Mouse (Mus musculus): ENCODE data around the gene Poc1a. TPM values are rescaled to one million over a fixed set of nuclear protein-coding genes. Genes with fewer than 3 reads are reported as not detected.

Gene Poc1a
- polyA plus RNA-seq, 1 experiment from 2014 or later: 27.8 TPM

DNA sequence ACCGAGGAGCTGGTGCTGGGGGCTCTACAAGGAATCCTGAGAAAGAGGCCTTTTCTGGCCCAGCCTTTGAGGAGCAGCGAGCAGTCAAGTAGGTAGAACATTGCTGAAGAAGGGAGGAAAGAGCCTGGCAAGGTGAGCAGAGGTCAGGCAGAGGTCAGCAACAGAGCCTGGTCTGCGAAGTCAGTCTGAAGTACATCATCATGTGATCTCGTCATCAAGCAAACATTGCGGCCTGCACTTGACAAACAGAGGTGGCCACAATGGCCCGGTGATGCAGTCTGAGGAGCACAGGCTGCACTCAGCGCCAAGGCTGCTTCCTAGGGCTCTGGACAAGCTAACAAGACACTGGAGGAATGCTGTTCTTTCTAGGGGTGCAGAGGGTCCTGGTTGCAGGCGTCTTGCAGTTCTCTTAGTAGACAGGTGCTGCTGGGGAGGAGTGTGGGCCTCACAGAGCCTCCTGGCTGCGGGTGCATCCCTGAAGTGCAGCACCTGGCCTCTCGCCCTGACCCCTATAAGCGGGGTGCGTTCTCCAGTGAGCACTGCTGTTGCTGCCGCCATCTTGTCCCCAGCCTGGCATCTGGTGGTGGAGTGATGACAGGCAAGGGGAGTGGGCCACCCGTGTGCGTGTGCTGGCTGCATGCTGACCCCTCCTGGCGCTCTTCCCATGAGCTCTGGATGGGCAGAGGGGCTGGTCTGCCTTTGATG, 21.7 kb downstream of the Poc1a start:
- ATAC-seq (ENCODE audit: insufficient number of reproducible peaks, low FRiP score): no peak
- Histone ChIP-seq H3K9ac (no peak overlapping the region), H3K4me3 (no peak overlapping the region), H3K27me3 (replicated peaks) (no peaks in the 10 kb centered on the region), H3K4me1 (replicated peaks) (peaks cover 39% of the 10 kb centered on the region), H3K36me3 (peaks cover 20% of the 10 kb centered on the region; the same call in 1 of the 2 replicates), H3K4me2 (no peak overlapping the region), H3K27ac (ENCODE audit: poor library complexity, severe bottlenecking) (peak overlapping the region; percentile 6; the same call in 1 of the 2 replicates), H3K9me3 (replicated peaks) (no peaks in the 10 kb centered on the region)
- 68% methylated on average over 16 of the region's 16 CpGs for WGBS

DNA sequence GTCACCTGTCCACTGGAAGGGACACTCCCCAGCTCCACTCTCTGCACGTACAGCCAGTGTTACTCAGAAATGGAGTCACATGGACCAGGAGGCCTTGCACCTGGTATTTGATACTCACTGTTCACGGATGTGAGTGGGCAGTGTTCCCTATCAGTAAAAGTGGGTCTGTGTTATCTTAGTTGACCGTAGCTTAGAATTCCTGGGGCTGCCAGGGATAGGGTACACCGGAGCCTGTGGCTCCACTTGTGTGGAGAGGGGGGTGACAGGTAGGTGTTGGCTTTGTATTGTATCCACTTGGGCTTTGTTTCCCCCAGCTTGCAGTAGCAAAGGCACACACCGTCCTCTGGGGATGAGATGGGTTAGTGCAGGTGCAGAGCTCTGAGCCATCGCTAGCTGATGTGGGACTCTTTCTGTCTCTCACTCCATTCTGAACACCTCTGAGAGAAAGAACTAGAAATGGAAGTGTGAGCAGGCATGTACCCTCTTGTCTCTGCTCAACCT, 22.6 kb downstream of the Poc1a start:
- Histone ChIP-seq H3K4me3 (no peak overlapping the region), H3K4me1 (replicated peaks) (peaks cover 39% of the 10 kb centered on the region), H3K27ac (ENCODE audit: poor library complexity, severe bottlenecking) (no peak overlapping the region), H3K4me2 (no peak overlapping the region), H3K9ac (no peak overlapping the region), H3K9me3 (replicated peaks) (no peaks in the 10 kb centered on the region), H3K27me3 (replicated peaks) (no peaks in the 10 kb centered on the region), H3K36me3 (peaks cover 19% of the 10 kb centered on the region)
- 56% methylated on average over 6 of the region's 6 CpGs for WGBS
- no peak for ATAC-seq (ENCODE audit: insufficient number of reproducible peaks, low FRiP score)

DNA sequence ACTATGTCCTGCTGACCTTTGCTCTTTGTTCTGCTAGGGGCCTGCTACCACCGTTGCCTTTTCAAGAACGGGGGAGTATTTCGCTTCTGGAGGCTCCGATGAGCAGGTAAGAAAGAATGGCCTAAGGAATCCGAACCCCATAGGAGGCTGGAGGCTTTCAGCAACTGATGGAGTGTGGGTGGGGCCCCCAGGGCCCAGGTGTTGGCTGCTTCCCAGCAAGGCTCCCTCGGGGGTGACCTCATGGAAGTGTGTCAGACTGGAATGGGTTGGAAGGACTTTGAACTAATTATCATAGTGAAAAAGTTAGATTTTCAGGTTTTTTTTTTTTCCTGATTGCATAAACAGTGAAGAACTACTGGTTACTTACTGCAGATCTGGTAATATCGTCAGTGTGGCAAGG, 24.4 kb downstream of the Poc1a start:
- H3K9me3 ChIP-seq (replicated peaks): no peaks in the 10 kb centered on the region
- ATAC-seq (ENCODE audit: insufficient number of reproducible peaks, low FRiP score): no peak
- H3K4me3 ChIP-seq: no peak overlapping the region
- WGBS: 77% methylated on average over 7 of the region's 7 CpGs
- H3K9ac ChIP-seq: no peak overlapping the region
- H3K4me1 ChIP-seq (replicated peaks): peaks cover 43% of the 10 kb centered on the region
- H3K27me3 ChIP-seq (replicated peaks): no peaks in the 10 kb centered on the region
- peaks cover 18% of the 10 kb centered on the region for H3K36me3 ChIP-seq
- H3K27ac ChIP-seq (ENCODE audit: poor library complexity, severe bottlenecking): no peak overlapping the region
- H3K4me2 ChIP-seq: no peak overlapping the region

DNA sequence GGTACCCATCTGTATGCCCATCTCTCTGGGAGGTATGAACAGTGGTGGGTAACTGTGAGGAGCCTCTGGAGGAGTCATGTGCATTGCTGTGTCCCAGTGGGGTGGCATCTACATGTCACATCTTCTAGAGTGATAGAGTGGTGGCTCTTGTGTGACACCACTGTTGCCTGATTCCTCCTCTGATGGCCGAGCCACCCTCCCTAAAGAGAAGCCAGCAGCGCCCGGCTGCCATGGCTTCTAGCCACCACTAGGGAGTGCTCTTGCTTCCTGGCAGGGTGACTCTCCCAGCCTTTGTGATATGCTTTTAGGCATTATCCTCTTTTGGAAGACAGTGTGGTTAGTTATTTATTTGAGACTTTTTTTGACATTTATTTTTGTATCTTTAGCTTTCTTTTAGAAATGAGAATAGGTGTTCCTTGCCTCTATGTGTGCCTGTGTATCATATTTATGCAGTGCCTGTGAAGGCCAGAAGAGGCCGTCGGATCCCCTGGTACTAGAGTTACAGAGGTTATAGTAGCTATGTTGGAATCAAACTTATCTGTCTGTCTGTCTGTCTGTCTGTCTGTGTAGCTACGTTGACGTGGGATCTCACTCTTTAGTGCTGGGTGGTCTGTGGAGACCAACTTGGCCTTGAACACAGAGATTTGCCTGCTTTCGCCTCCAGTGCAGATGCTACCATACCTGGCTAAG, 25.9 kb downstream of the Poc1a start:
- H3K27me3 ChIP-seq (replicated peaks): no peaks in the 10 kb centered on the region
- no peak overlapping the region for H3K4me3 ChIP-seq
- H3K4me2 ChIP-seq: no peak overlapping the region
- no peaks in the 10 kb centered on the region for H3K9me3 ChIP-seq (replicated peaks)
- 46% methylated on average over 8 of the region's 8 CpGs for WGBS
- peaks cover 43% of the 10 kb centered on the region for H3K4me1 ChIP-seq (replicated peaks)
- ATAC-seq (ENCODE audit: insufficient number of reproducible peaks, low FRiP score): 0 out of 2 replicates have a peak, but pooled peaks have one; percentile 16
- peaks cover 18% of the 10 kb centered on the region for H3K36me3 ChIP-seq
- H3K27ac ChIP-seq (ENCODE audit: poor library complexity, severe bottlenecking): no peak overlapping the region
- no peak overlapping the region for H3K9ac ChIP-seq

DNA sequence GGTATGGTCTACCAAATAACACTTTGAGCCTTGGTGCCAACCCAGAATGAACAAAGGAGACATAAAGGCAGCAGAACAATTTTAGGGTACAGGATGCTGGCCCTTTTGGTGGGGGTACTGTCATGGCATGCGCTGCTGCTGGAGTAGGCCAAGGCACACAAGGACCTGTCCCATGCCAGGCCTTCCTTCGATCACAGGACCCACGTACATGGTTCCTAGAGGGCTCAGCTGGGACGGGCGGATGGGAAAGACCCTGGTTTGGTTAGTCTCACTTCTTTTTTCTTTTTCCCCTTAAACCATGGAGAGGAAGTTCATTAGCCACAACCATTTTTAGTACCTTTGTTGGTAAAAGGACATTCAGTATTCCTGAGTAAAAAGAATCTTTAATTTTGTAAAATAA, 27.3 kb downstream of the Poc1a start:
- Histone ChIP-seq H3K4me1 (replicated peaks) (peaks cover 35% of the 10 kb centered on the region), H3K27me3 (replicated peaks) (no peaks in the 10 kb centered on the region), H3K9me3 (replicated peaks) (no peaks in the 10 kb centered on the region), H3K36me3 (peaks cover 18% of the 10 kb centered on the region), H3K4me2 (no peak overlapping the region), H3K9ac (no peak overlapping the region), H3K4me3 (no peak overlapping the region), H3K27ac (ENCODE audit: poor library complexity, severe bottlenecking) (no peak overlapping the region)
- no peak for ATAC-seq (ENCODE audit: insufficient number of reproducible peaks, low FRiP score)
- WGBS: 89% methylated on average over 5 of the region's 5 CpGs

DNA sequence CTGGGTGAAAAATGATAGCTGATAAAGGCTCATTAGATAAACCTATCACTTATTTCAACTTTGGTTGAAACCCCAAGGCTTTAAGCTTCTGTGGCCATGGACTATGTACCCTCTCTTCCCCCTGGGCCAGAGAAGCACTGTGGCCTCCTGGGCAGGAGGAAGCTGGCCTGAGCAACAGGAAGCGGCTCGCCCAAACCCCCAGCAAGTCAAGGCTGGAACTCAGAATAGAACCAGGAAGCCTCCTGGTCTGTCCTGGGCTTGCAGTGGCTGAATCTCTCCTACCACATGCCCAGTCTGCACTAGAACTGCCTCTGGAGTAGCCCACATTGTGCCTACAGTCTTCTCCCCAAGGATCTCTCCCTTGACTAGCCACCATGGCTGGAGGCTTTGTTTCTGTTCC, 27.7 kb downstream of the Poc1a start:
- H3K9ac ChIP-seq: no peak overlapping the region
- no peak overlapping the region for H3K4me3 ChIP-seq
- peaks cover 32% of the 10 kb centered on the region for H3K4me1 ChIP-seq (replicated peaks)
- H3K27me3 ChIP-seq (replicated peaks): no peaks in the 10 kb centered on the region
- no peak for ATAC-seq (ENCODE audit: insufficient number of reproducible peaks, low FRiP score)
- 79% methylated on average over 2 of the region's 2 CpGs for WGBS
- H3K9me3 ChIP-seq (replicated peaks): no peaks in the 10 kb centered on the region
- H3K27ac ChIP-seq (ENCODE audit: poor library complexity, severe bottlenecking): no peak overlapping the region
- H3K4me2 ChIP-seq: no peak overlapping the region
- H3K36me3 ChIP-seq: peaks cover 18% of the 10 kb centered on the region

DNA sequence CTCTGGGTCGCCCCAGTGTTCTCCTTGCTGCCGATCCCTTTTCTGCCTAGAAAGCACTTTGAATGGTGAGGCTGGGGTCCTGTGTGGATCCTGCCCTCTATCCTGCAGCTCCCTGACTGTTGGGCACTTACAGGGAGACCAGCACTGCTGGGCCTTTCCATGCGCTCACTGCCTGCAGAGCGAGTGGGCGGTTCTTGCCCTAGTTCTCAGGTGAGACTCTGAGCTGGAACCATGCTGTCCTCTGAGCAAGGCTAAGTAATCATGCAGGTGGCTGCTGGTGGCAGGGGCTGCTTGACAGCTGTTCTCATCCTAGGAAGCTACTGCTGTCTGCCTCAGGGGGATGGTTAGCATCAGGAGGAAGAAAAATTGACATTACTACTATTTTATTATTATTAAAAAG, 28.1 kb downstream of the Poc1a start:
- Histone ChIP-seq H3K9ac (no peak overlapping the region), H3K4me2 (no peak overlapping the region), H3K27me3 (replicated peaks) (no peaks in the 10 kb centered on the region), H3K27ac (ENCODE audit: poor library complexity, severe bottlenecking) (no peak overlapping the region), H3K9me3 (replicated peaks) (no peaks in the 10 kb centered on the region), H3K4me3 (no peak overlapping the region), H3K4me1 (replicated peaks) (peaks cover 29% of the 10 kb centered on the region), H3K36me3 (peaks cover 18% of the 10 kb centered on the region)
- ATAC-seq (ENCODE audit: insufficient number of reproducible peaks, low FRiP score): no peak
- 91% methylated on average over 5 of the region's 5 CpGs for WGBS

DNA sequence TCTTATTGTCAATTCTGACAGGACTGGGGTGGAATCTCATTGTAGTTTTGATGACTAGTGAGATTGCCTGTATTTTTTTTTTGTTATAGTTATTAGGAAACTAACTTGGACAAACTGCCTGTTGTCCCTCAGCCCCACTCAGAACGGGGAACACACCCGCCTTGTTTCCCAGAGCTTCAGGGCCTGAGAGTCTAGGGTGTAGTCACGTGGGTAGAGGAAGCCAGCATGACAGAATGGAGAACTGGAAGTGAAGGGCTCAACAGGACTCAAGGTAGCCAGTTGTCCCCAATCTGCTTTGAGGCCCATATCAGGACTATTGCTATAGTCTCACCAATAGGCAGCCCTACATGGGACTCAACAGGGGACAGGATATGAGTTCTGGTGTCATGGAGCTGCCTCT, 29.0 kb downstream of the Poc1a start:
- no peak for ATAC-seq (ENCODE audit: insufficient number of reproducible peaks, low FRiP score)
- no peak overlapping the region for H3K27ac ChIP-seq (ENCODE audit: poor library complexity, severe bottlenecking)
- peaks cover 29% of the 10 kb centered on the region for H3K4me1 ChIP-seq (replicated peaks)
- H3K9ac ChIP-seq: no peak overlapping the region
- H3K27me3 ChIP-seq (replicated peaks): no peaks in the 10 kb centered on the region
- no peak overlapping the region for H3K4me3 ChIP-seq
- no peaks in the 10 kb centered on the region for H3K9me3 ChIP-seq (replicated peaks)
- H3K36me3 ChIP-seq: peaks cover 18% of the 10 kb centered on the region
- H3K4me2 ChIP-seq: no peak overlapping the region
- 80% methylated on average over 3 of the region's 3 CpGs for WGBS

DNA sequence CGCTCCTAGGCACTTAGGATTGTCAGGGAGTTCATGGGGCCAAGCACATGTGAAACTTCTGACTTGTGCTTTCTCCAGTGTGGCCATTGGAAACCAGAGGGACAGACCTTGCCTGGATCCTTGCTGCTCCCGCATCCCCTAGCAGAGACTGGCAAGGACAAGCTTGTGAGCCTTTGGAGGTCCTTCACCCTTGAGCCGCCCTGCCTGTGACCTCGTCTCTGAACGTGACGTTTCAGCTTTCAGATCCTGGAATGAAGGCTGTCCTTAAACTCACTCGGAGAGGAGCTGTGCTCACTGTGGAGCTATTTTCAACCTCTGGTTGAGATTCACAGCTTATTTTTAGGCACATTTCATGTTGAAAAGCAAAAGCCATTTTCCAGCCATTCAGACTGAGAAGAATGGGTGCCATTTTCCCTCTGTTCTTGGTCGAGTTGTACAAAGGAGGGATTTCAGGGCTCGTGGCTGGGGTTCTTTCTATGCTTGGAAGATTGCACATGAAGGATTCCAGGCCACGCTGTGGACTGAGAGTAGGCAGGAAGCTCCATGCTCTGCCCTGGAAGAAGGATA, 30.8 kb downstream of the Poc1a start:
- Histone ChIP-seq H3K36me3 (peaks cover 17% of the 10 kb centered on the region), H3K4me1 (replicated peaks) (peaks cover 25% of the 10 kb centered on the region), H3K4me3 (no peak overlapping the region), H3K4me2 (no peak overlapping the region), H3K27ac (ENCODE audit: poor library complexity, severe bottlenecking) (peak overlapping the region; percentile 75), H3K9me3 (replicated peaks) (no peaks in the 10 kb centered on the region), H3K27me3 (replicated peaks) (no peaks in the 10 kb centered on the region), H3K9ac (no peak overlapping the region)
- WGBS: 50% methylated on average over 10 of the region's 10 CpGs
- ATAC-seq (ENCODE audit: insufficient number of reproducible peaks, low FRiP score): no peak

DNA sequence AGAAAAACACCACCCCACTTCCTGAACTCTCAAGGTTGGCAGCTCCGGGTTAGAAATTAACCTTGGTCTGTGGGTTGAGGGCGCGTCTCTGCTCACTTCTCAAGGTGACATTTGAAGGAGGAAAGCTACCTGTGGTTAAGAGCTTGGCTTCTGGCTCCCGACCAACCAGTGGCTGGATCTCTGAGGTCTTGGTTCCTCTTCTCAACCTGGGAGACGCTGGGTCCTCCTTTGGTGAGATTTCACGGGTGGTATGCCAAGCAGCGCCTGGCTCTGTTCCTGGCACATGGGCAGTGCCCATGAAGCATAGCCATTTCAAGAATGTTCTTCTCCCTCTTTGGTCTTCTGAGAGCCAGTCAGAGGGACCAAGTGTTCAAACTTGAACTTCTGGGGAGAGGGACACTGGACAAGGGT, 32.1 kb downstream of the Poc1a start:
- H3K4me3 ChIP-seq: no peak overlapping the region
- H3K4me2 ChIP-seq: no peak overlapping the region
- H3K4me1 ChIP-seq (replicated peaks): peaks cover 27% of the 10 kb centered on the region
- no peak overlapping the region for H3K27ac ChIP-seq (ENCODE audit: poor library complexity, severe bottlenecking)
- H3K9ac ChIP-seq: no peak overlapping the region
- H3K36me3 ChIP-seq: peaks cover 14% of the 10 kb centered on the region
- WGBS: 89% methylated on average over 7 of the region's 7 CpGs
- ATAC-seq (ENCODE audit: insufficient number of reproducible peaks, low FRiP score): no peak
- H3K27me3 ChIP-seq (replicated peaks): no peaks in the 10 kb centered on the region
- no peaks in the 10 kb centered on the region for H3K9me3 ChIP-seq (replicated peaks)

DNA sequence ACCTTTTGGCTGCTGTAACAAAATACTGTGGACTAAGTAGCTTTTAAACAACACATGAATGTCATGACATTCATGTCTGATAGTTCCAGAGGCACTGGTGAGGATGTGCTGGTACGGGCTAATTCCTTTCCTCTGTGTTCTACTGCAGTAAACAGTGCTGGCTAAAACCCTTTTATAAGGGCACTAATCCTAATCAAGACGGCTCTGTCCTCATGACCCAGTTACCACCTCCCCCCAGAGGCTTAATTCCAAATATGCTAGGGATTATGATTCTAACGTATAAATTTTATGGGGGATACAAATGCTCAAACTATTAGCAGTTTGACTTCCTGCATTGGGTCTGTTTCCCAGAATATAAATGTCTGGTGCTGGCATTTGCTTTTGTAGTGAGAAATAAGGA, 33.3 kb downstream of the Poc1a start:
- no peak overlapping the region for H3K9ac ChIP-seq
- peaks cover 36% of the 10 kb centered on the region for H3K4me1 ChIP-seq (replicated peaks)
- 78% methylated on average over 3 of the region's 3 CpGs for WGBS
- H3K27me3 ChIP-seq (replicated peaks): no peaks in the 10 kb centered on the region
- H3K4me3 ChIP-seq: no peak overlapping the region
- ATAC-seq (ENCODE audit: insufficient number of reproducible peaks, low FRiP score): no peak
- H3K36me3 ChIP-seq: 0 out of 2 replicates have a peak, but pooled peaks cover 4% of the 10 kb centered on the region
- H3K4me2 ChIP-seq: no peak overlapping the region
- no peaks in the 10 kb centered on the region for H3K9me3 ChIP-seq (replicated peaks)
- H3K27ac ChIP-seq (ENCODE audit: poor library complexity, severe bottlenecking): no peak overlapping the region

Measured in heart, embryonic 12.5 days (tissue).